ENCODE assay signal across 8 mouse cellular contexts in the genomic region with DNA sequence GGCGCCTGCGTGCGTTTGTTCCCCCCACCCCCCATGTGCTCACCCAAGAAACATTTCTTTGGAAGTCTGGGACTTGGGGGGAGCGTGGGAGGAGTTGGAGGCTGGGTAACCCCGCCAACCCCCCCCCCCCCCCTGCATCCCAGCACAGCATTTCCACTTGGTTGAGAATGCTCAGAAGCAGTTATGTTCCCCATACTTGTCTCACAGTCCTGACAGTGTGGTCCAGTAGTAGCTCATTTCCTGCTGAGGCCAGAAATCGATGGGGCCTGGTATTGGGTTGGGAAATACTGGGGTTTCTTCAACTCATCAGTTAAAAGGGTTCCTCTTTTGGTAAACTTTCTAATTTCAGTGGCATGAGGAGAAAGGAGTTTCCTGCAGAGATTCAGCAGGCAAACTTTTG. TPM values are rescaled to one million over a fixed set of nuclear protein-coding genes. Genes with fewer than 3 reads are reported as not detected.
A peak's percentile ranks its signal among the peaks of the same experiment; 100 is the strongest.
DNase-seq lines count a peak whose midpoint lies in the region; ATAC-seq and TF ChIP-seq lines count a peak whose summit lies in the region.

No protein-coding gene starts in this region.

- no peak overlapping the region for H3K27ac ChIP-seq in heart, embryonic 11.5 days (ENCODE audit: low read depth, low read length)
- no peak overlapping the region for H3K27ac ChIP-seq in liver, embryonic 13.5 days
- H3K27ac ChIP-seq in olfactory bulb, adult 2 months (ENCODE audit: insufficient read depth, low read depth, low read length), result 0 out of 2 replicates have a peak overlapping the region, but pooled peaks have one; percentile 13

- no peaks in the 10 kb centered on the region for H3K9me3 ChIP-seq in heart, embryonic 11.5 days (replicated peaks; ENCODE audit: control insufficient read depth, low read length)
- H3K9me3 ChIP-seq in liver, embryonic 13.5 days (replicated peaks), result no peaks in the 10 kb centered on the region

- ATAC-seq in heart, embryonic 11.5 days (replicated peaks; ENCODE audit: insufficient number of reproducible peaks, low FRiP score, low TSS enrichment), result no peak
- ATAC-seq in liver, embryonic 13.5 days (ENCODE audit: low read depth), result no peak
- ATAC-seq in cerebellum, adult (ENCODE audit: insufficient number of reproducible peaks, low FRiP score, low TSS enrichment), result no peak

- DNase-seq in thymus, postnatal 25 days, result peak; percentile 1
- DNase-seq in thymus, postnatal 36 days, result no peak
- DNase-seq in liver, embryonic 13.5 days, result no peak
- no peak for DNase-seq in urinary bladder, postnatal 14 days (ENCODE audit: low spot score)
- DNase-seq in thymus, postnatal 4 days, result no peak

- no peaks in the 10 kb centered on the region for H3K27me3 ChIP-seq in heart, embryonic 11.5 days (ENCODE audit: control insufficient read depth, insufficient read depth, low read length)
- 0 out of 2 replicates have a peak, but pooled peaks cover 3% of the 10 kb centered on the region for H3K27me3 ChIP-seq in liver, embryonic 13.5 days

- H3K4me2 ChIP-seq in heart, embryonic 11.5 days, result peak overlapping the region; percentile 60
- peak overlapping the region; percentile 64 for H3K4me2 ChIP-seq in liver, embryonic 13.5 days

- no peaks in the 10 kb centered on the region for H3K4me1 ChIP-seq in heart, embryonic 11.5 days (ENCODE audit: control insufficient read depth, insufficient read depth, low read length)
- H3K4me1 ChIP-seq in liver, embryonic 13.5 days (replicated peaks), result no peaks in the 10 kb centered on the region
- no peaks in the 10 kb centered on the region for H3K4me1 ChIP-seq in olfactory bulb, adult 2 months (ENCODE audit: control insufficient read depth, insufficient read depth, low read length)

- TF ChIP-seq POLR2A in olfactory bulb, adult 2 months (IDR thresholded peaks at IDR 0.05; ENCODE audit: insufficient read depth, low read depth, low read length), result no peak

- H3K4me3 ChIP-seq in heart, embryonic 11.5 days (ENCODE audit: low read depth, low read length), result peak overlapping the region; percentile 52
- peak overlapping the region; percentile 54 for H3K4me3 ChIP-seq in liver, embryonic 13.5 days (replicated peaks)
- peak overlapping the region; percentile 79 for H3K4me3 ChIP-seq in olfactory bulb, adult 2 months (ENCODE audit: insufficient read depth, low read depth, low read length)

- 12% methylated on average over 6 of the region's 6 CpGs for WGBS in heart, embryonic 11.5 days (ENCODE audit: insufficient replicate concordance)
- 13% methylated on average over 6 of the region's 6 CpGs for WGBS in liver, embryonic 13.5 days (ENCODE audit: insufficient replicate concordance)
- WGBS in olfactory bulb, adult 2 months, result 17% methylated on average over 6 of the region's 6 CpGs

- TF ChIP-seq CTCF in olfactory bulb, adult 2 months (IDR thresholded peaks at IDR 0.05; ENCODE audit: insufficient read depth, low read depth, low read length), result no peak

- peak overlapping the region; percentile 77; the same call in 1 of the 2 replicates for H3K9ac ChIP-seq in heart, embryonic 11.5 days (ENCODE audit: low read depth, low read length)
- H3K9ac ChIP-seq in liver, embryonic 13.5 days, result 0 out of 2 replicates have a peak overlapping the region, but pooled peaks have one; percentile 49

- H3K36me3 ChIP-seq in heart, embryonic 11.5 days (ENCODE audit: control insufficient read depth, insufficient read depth, low read length), result no peaks in the 10 kb centered on the region
- H3K36me3 ChIP-seq in liver, embryonic 13.5 days, result no peaks in the 10 kb centered on the region

RNA-seq across cellular contexts. Expression of gene Diaph2, which starts 1.1 kb away (rescaled TPM):
- 3.5 and 4.3 TPM in 2 replicates for polyA plus RNA-seq in heart, embryonic 11.5 days (2014; fragmentation: Nextera tagmentation; extraction: Ambion mirVana)
- polyA plus RNA-seq in liver, embryonic 13.5 days (2015; fragmentation: Nextera tagmentation; extraction: Ambion mirVana), result 1.1 and 1.3 TPM in 2 replicates
- polyA plus RNA-seq in olfactory bulb, adult 2 months (2012; ENCODE audit: insufficient read depth, insufficient read length, low replicate concordance, missing spikeins), result not detected in 2 replicates
